Mouse (Mus musculus) forebrain, embryonic 16.5 days (tissue): ENCODE results near the gene Ifi27l2a. TPM values are rescaled to one million over a fixed set of nuclear protein-coding genes. Genes with fewer than 3 reads are reported as not detected.

Experiments
- ATAC-seq: fragments of 200-750 bp; cut with Nextera tagmentation; 2 replicates; pipeline ENCODE4 v1.8.0; 2017; ENCODE audit warnings: mild to moderate bottlenecking, moderate library complexity
- H3K27ac ChIP-seq: fragments of 300-500 bp; sonication (generic); 2 replicates; pipeline ENCODE4 v1.5.1; 2014; ENCODE audit warnings: low read length, control low read depth
- H3K27me3 ChIP-seq: fragments of 300-500 bp; sonication (generic); replicated peaks from 2 replicates; pipeline ENCODE4 v1.6.1; 2014; ENCODE audit warnings: low read length; ENCODE audit not compliant: control insufficient read depth, insufficient read depth
- H3K36me3 ChIP-seq: fragments of 300-500 bp; sonication (generic); 2 replicates; pipeline ENCODE4 v1.6.1; 2014; ENCODE audit not compliant: control insufficient read depth, insufficient read depth
- H3K4me1 ChIP-seq: fragments of 300-500 bp; sonication (generic); replicated peaks from 2 replicates; pipeline ENCODE4 v1.6.1; 2014; ENCODE audit warnings: low read length; ENCODE audit not compliant: control insufficient read depth, insufficient read depth
- H3K4me2 ChIP-seq: fragments of 300-500 bp; sonication (generic); 2 replicates; pipeline ENCODE4 v1.6.1; 2014; ENCODE audit warnings: mild to moderate bottlenecking, low read length, control low read depth
- H3K4me3 ChIP-seq: fragments of 300-500 bp; sonication (generic); replicated peaks from 2 replicates; pipeline ENCODE4 v1.5.1; 2014; ENCODE audit warnings: mild to moderate bottlenecking, low read length, control low read depth
- H3K9ac ChIP-seq: fragments of 300-500 bp; sonication (generic); replicated peaks from 2 replicates; pipeline ENCODE4 v1.6.1; 2014; ENCODE audit warnings: low read depth, low read length, control low read depth
- H3K9me3 ChIP-seq: fragments of 300-500 bp; sonication (generic); 2 replicates; pipeline ENCODE4 v1.6.1; 2016; ENCODE audit warnings: low read length; ENCODE audit not compliant: control insufficient read depth
- WGBS: fragments of 180-500 bp; shearing (Covaris S2); extraction: QIAGEN DNeasy Blood & Tissue Kit; methylation state at CpG from one replicate; pipeline ENCODE4 v1.1.7; 2014; 5-methylcytosine and 5-hydroxymethylcytosine counted together
- polyA plus RNA-seq: library from polyadenylated mRNA; unstranded; fragments of >200 nt; fragmentation: Nextera tagmentation; extraction: Ambion mirVana; gene quantifications from 2 replicates; pipeline ENCODE4 v1.2.1, GENCODE M21; 2015

Gene Ifi27l2a
- polyA plus RNA-seq, 1 experiment from 2014 or later: 1.2 TPM

DNA sequence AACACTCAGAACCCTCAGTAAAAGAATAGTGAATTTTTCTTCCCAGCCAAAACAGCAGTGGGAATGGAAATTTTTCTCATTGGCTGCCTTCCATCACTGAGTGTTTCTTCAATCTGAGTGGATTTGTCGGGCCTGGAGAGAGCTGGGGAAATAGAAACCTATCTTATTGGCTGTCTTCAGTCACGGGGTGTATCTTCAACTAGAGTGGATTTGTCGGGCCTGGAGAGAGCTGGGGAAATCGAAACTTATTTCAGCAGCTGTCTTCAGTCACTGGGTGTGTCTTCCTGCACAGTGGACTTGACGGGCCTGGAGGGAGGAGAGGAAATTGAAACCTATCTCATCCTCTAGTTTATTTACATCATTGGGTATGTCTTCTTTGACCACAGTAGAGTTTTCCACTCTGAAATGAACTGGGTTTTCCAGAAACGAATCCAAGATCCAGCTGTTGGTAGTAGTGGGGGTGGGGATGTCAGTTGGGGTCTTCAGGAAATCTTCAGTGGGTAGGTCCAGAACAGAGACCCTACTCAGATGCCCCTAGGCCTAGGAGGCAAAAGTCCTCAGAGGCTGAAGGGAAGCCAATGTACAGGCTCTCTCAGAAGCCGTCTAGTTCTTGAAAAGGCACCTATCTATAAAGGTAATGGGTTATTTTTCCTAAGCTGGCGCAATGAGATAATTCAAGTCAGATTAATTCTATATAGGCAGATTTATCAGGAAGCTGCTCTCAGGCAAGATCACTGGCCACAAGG lies 9.3 kb downstream of the Ifi27l2a start, which contains the start of gene Ifi27:
Ifi27 (plus strand) TSS at position 226 of the 746 bp plus-strand sequence.
- Histone ChIP-seq H3K9ac (no peak within 1 kb of the TSS), H3K36me3 (no peaks in the 10 kb centered on the region), H3K4me3 (no peak within 1 kb of the TSS), H3K4me1 (no peaks in the 10 kb centered on the region), H3K27ac (no peak within 1 kb of the TSS), H3K4me2 (no peak within 1 kb of the TSS), H3K27me3 (no peaks in the 10 kb centered on the region), H3K9me3 (no peaks in the 10 kb centered on the region)
- WGBS: 76% methylated on average over 8 of the region's 8 CpGs
- ATAC-seq: no peak

DNA sequence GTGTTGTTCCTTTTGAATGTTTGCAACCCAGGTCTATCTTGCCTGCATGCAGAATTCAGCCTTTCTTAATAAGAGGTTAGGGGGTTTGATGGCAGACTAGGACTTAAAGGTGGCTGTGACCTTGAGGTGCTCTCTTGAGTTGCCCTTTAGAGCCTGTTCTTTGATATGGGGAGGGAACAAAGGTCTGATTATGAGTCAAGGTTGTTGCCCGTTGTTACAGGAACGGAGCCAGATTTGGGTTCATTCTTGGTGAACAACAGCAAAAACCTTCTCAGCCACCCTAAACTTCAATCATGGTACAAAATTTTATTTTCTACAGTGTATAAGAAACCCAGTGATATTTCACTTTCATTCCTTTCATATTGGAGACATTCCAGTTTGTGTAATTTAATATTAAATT lies 10.1 kb downstream of the Ifi27l2a start:
- WGBS: 89% methylated on average over 2 of the region's 2 CpGs
- H3K36me3 ChIP-seq: no peaks in the 10 kb centered on the region
- no peak overlapping the region for H3K4me3 ChIP-seq
- H3K9me3 ChIP-seq: no peaks in the 10 kb centered on the region
- H3K27me3 ChIP-seq: no peaks in the 10 kb centered on the region
- no peak for ATAC-seq
- H3K4me1 ChIP-seq: no peaks in the 10 kb centered on the region
- no peak overlapping the region for H3K27ac ChIP-seq
- no peak overlapping the region for H3K4me2 ChIP-seq
- no peak overlapping the region for H3K9ac ChIP-seq

DNA sequence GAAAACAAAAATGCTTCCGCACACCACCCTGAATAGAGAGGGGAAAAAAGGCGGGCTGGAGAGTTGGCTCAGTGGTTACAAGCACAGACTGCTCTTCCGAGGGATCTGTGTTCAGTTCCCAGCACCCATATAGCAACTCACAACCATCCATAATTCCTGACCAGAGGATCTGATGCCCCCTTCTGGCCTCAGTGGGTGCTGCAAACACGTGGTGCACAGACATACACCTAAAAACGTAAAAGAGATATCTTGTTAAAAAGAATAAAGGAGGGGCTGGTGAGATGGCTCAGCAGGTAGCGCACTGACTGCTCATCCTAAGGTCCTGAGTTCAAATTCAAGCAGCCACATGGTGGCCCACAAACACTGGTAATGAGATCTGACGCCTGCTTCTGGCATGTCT lies 16.8 kb downstream of the Ifi27l2a start:
- no peaks in the 10 kb centered on the region for H3K27me3 ChIP-seq
- H3K4me1 ChIP-seq: peaks cover 28% of the 10 kb centered on the region
- no peak overlapping the region for H3K4me3 ChIP-seq
- no peak overlapping the region for H3K9ac ChIP-seq
- no peaks in the 10 kb centered on the region for H3K9me3 ChIP-seq
- H3K36me3 ChIP-seq: 0 out of 2 replicates have a peak, but pooled peaks cover 3% of the 10 kb centered on the region
- no peak for ATAC-seq
- no peak overlapping the region for H3K4me2 ChIP-seq
- H3K27ac ChIP-seq: no peak overlapping the region
- WGBS: 94% methylated on average over 7 of the region's 7 CpGs

DNA sequence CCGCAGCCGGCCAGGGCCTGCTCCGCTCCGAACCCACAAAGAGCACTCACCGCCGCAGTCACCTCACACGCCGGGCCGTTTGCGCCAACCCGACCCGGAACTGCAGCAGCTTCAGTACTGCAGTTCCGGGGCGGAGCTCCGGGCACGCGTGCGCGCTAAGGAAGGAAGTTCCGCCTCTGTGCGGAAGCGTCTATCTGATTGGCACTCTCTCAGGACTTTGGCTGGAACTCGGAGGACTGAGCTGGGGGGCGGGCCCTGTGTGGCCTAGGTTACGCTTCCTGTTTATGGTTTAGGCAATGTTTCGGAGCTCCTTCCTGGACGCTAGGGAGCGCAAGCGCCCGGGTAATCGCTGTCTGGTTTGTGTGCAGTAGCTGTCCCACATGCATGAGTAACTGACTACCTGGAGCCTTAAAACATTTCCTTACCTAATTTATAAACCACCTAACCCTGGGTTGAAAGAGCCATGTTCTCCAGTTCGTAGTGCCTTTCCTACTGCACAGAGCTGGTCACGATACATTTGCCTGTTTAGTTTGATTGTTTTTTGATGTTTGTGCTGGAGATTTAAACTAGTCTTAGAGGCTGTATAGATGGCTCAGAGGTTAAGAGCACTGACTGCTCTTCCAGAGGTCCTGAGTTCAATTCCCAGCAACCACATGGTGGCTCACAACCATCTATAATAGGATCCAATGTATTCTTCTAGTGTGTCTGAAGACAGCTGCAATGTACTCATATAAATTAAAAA lies 17.6 kb downstream of the Ifi27l2a start, which contains the start of gene Ddx24:
Ddx24 (minus strand) TSS at position 102 of the 742 bp plus-strand sequence.
- H3K4me1 ChIP-seq: peaks cover 34% of the 10 kb centered on the region
- H3K27me3 ChIP-seq: no peaks in the 10 kb centered on the region
- H3K27ac ChIP-seq: peak within 1 kb of the TSS; percentile 54; the same call in 1 of the 2 replicates
- peak within 1 kb of the TSS; percentile 73 for H3K4me3 ChIP-seq
- peak within 1 kb of the TSS; percentile 73 for H3K4me2 ChIP-seq
- 2% methylated on average over 33 of the region's 33 CpGs for WGBS
- peak within 1 kb of the TSS; percentile 68 for H3K9ac ChIP-seq
- ATAC-seq: peak; percentile 100
- no peaks in the 10 kb centered on the region for H3K9me3 ChIP-seq
- H3K36me3 ChIP-seq: 0 out of 2 replicates have a peak, but pooled peaks cover 3% of the 10 kb centered on the region

DNA sequence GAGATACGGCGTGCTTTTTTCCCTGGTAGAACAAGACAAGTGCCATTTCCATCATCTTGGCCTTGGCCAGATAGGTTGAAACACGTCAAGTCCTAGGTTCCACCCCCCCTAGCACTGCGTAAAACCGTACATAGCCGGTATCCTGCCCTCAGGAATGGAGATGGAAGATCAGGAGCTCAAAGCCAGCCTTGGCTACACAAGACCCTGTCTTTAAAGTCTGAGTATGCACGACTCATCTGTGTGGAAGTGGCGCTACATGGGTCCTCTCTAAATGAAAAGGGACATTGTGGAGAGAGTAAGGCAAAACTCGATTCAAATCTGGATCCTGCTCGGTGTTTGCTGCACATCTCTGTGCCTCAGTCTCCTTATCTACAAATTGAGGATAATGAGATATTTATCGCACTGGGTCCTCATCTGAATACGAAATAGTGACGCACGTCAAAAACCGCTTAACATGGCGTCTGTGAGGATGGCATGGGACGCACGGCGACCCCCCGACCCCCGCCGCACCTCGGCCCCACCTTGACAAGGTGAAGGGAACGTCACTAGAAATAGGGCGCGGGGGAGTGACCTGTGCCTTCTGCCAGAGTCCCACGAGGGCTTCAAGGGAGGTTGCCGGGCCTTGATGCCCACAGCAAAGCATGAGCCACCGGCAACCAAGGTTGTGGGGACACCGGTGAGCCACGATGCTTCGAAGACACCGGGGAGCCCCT lies 18.3 kb downstream of the Ifi27l2a start:
- ATAC-seq: no peak
- H3K27ac ChIP-seq: no peak overlapping the region
- peak overlapping the region; percentile 68 for H3K9ac ChIP-seq
- H3K4me2 ChIP-seq: peak overlapping the region; percentile 73
- 0 out of 2 replicates have a peak, but pooled peaks cover 3% of the 10 kb centered on the region for H3K36me3 ChIP-seq
- peaks cover 36% of the 10 kb centered on the region for H3K4me1 ChIP-seq
- no peaks in the 10 kb centered on the region for H3K9me3 ChIP-seq
- WGBS: 10% methylated on average over 33 of the region's 33 CpGs
- peak overlapping the region; percentile 73 for H3K4me3 ChIP-seq
- no peaks in the 10 kb centered on the region for H3K27me3 ChIP-seq

DNA sequence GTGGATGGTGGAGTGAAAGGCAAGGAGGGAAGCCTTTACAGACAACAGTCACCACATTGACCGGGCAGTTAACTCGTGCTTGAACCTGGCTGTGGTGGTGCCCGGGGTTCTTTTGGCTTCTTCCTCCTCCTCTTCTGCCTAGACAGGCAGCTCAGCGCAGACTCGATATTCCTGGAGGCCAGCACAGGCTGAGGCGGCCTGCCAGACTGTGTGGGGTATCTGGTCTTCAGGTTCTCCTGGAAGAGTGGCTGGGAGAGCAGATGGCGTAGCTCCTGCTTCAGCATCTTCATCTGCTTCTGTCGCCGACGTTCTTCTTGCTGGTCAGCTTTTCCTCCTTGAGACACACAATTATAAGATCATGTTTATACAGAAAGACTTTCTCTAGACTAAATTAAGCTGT lies 35.3 kb downstream of the Ifi27l2a start:
- ATAC-seq: no peak
- no peak overlapping the region for H3K4me2 ChIP-seq
- peaks cover 44% of the 10 kb centered on the region for H3K36me3 ChIP-seq
- H3K27ac ChIP-seq: no peak overlapping the region
- H3K4me1 ChIP-seq: no peaks in the 10 kb centered on the region
- WGBS: 93% methylated on average over 10 of the region's 10 CpGs
- H3K9me3 ChIP-seq: no peaks in the 10 kb centered on the region
- H3K27me3 ChIP-seq: no peaks in the 10 kb centered on the region
- H3K9ac ChIP-seq: no peak overlapping the region
- no peak overlapping the region for H3K4me3 ChIP-seq

DNA sequence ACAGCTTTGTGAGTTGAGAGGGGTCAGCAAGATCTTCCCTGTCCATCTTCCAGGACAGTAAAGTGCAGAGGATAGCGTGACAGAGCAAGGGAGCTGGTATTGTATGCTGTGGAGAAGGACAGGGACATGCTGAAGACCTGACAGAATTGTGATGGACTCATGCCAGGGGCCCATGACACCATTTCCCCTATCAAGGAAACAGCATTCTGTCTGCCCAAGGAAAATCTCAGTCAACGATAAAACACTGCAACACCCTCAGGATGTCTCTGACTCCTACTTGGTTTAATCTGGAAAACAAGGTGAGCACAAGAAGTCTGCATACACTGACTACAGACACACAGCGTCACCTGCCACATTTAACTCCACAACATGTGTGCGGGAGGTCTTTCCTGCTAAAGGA lies 35.8 kb downstream of the Ifi27l2a start, which contains the start of gene 9330161L09Rik:
9330161L09Rik (minus strand) TSS at position 101 of the 400 bp plus-strand sequence.
- H3K9me3 ChIP-seq: no peaks in the 10 kb centered on the region
- H3K36me3 ChIP-seq: peaks cover 45% of the 10 kb centered on the region
- ATAC-seq: no peak
- H3K4me3 ChIP-seq: no peak within 1 kb of the TSS
- WGBS: 95% methylated on average over 4 of the region's 4 CpGs
- H3K4me1 ChIP-seq: no peaks in the 10 kb centered on the region
- no peaks in the 10 kb centered on the region for H3K27me3 ChIP-seq
- H3K27ac ChIP-seq: no peak within 1 kb of the TSS
- no peak within 1 kb of the TSS for H3K4me2 ChIP-seq
- H3K9ac ChIP-seq: no peak within 1 kb of the TSS

DNA sequence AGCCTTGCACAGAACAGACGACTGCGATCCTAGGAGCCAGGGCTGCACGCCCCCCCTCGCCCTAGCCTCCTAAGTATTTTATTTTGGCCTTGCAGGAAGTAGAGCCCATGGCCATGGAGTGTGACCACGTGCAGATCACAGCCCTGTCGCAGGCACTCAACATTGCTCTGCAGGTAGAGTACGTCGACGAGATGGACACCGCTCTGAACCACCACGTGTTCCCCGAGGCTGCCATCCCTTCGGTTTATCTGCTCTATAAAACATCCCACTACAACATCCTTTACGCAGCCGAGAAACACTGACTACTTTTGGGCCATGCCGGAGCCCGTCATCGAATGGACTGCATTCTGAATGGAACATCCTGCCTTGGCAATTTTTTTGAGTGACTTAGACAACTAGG lies 39.3 kb downstream of the Ifi27l2a start:
- Histone ChIP-seq H3K4me3 (no peak overlapping the region), H3K4me1 (no peaks in the 10 kb centered on the region), H3K4me2 (no peak overlapping the region), H3K27ac (no peak overlapping the region), H3K36me3 (peaks cover 23% of the 10 kb centered on the region), H3K27me3 (no peaks in the 10 kb centered on the region), H3K9me3 (no peaks in the 10 kb centered on the region), H3K9ac (no peak overlapping the region)
- 87% methylated on average over 18 of the region's 18 CpGs for WGBS
- no peak for ATAC-seq

DNA sequence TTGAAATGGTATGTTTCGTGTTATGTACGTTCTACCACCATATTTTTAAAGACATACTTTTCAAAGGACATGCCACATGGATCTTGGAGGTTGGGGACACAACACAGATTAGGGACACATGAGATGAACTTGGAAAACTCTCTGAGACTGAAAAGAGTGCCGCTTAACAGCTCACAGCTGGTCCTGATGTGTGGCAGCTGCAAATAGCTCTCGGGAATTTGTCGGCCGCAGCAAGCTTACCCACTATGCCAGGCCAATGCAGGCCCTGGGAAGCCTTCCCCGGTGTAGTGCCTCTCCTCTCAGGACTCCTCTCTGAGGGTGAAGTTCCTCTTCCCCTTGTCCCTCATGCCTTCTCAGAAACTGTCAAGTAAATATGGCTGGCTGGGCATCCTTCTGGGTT lies 46.7 kb downstream of the Ifi27l2a start:
- H3K4me1 ChIP-seq: no peaks in the 10 kb centered on the region
- H3K27ac ChIP-seq: no peak overlapping the region
- H3K4me2 ChIP-seq: no peak overlapping the region
- H3K9me3 ChIP-seq: no peaks in the 10 kb centered on the region
- H3K4me3 ChIP-seq: no peak overlapping the region
- WGBS: 90% methylated on average over 7 of the region's 7 CpGs
- H3K36me3 ChIP-seq: no peaks in the 10 kb centered on the region
- ATAC-seq: no peak
- H3K27me3 ChIP-seq: no peaks in the 10 kb centered on the region
- no peak overlapping the region for H3K9ac ChIP-seq
